Mouse (Mus musculus) kidney, postnatal 14 days (tissue): ENCODE results near the gene Wwp2.
"Not testable (repeated sequence)": the region's sequence is repeated elsewhere in the genome, so short reads cannot be mapped to it uniquely, and the experiment has no call there.

Source experiments
- DNase-seq: peaks from one replicate; pipeline ENCODE4 v3.0.0; 2022; ENCODE audit warnings: mixed read lengths

Gene Wwp2

GRCm38 (mm10) chr8:107476786-107477185 is 40.6 kb downstream of the Wwp2 start:
- DNase-seq, result not testable (repeated sequence)

GRCm38 (mm10) chr8:107478728-107479127 is 42.6 kb downstream of the Wwp2 start:
- no peak for DNase-seq

GRCm38 (mm10) chr8:107480436-107480835 is 44.3 kb downstream of the Wwp2 start:
- no peak for DNase-seq

- DNase-seq, result no peak
Observed at GRCm38 (mm10) chr8:107483250-107483649, 47.1 kb downstream of the Wwp2 start.

GRCm38 (mm10) chr8:107484956-107485355 is 48.8 kb downstream of the Wwp2 start:
- no peak for DNase-seq

GRCm38 (mm10) chr8:107488551-107488950 is 52.4 kb downstream of the Wwp2 start:
- DNase-seq, result no peak

GRCm38 (mm10) chr8:107489086-107489485 is 52.9 kb downstream of the Wwp2 start:
- no peak for DNase-seq

GRCm38 (mm10) chr8:107489921-107490320 is 53.8 kb downstream of the Wwp2 start:
- peak; percentile 39 for DNase-seq

- no peak for DNase-seq
Observed at GRCm38 (mm10) chr8:107490649-107491048, 54.5 kb downstream of the Wwp2 start.

- no peak for DNase-seq
Observed at GRCm38 (mm10) chr8:107491212-107491611, 55.0 kb downstream of the Wwp2 start.

- no peak for DNase-seq
Observed at GRCm38 (mm10) chr8:107491831-107492230, 55.7 kb downstream of the Wwp2 start.

- DNase-seq, result no peak
Observed at GRCm38 (mm10) chr8:107492802-107493201, 56.6 kb downstream of the Wwp2 start.

GRCm38 (mm10) chr8:107495425-107495824 is 59.3 kb downstream of the Wwp2 start:
- DNase-seq, result no peak

- no peak for DNase-seq
Observed at GRCm38 (mm10) chr8:107497708-107498107, 61.5 kb downstream of the Wwp2 start.

GRCm38 (mm10) chr8:107498390-107498789 is 62.2 kb downstream of the Wwp2 start:
- no peak for DNase-seq

GRCm38 (mm10) chr8:107498806-107499205 is 62.6 kb downstream of the Wwp2 start:
- no peak for DNase-seq

- DNase-seq, result no peak
Observed at GRCm38 (mm10) chr8:107499519-107499918, 63.4 kb downstream of the Wwp2 start.

GRCm38 (mm10) chr8:107502407-107502806 is 66.2 kb downstream of the Wwp2 start:
- DNase-seq, result no peak

- DNase-seq, result no peak
Observed at GRCm38 (mm10) chr8:107502922-107503321, 66.8 kb downstream of the Wwp2 start.

- peak; percentile 26 for DNase-seq
Observed at GRCm38 (mm10) chr8:107503354-107503753, 67.2 kb downstream of the Wwp2 start.

GRCm38 (mm10) chr8:107504239-107504985 is 68.2 kb downstream of the Wwp2 start:
- no peak for DNase-seq

GRCm38 (mm10) chr8:107505271-107505670 is 69.1 kb downstream of the Wwp2 start:
- DNase-seq, result no peak

- DNase-seq, result no peak
Observed at GRCm38 (mm10) chr8:107507019-107507418, 70.9 kb downstream of the Wwp2 start.

- no peak for DNase-seq
Observed at GRCm38 (mm10) chr8:107510204-107510603, 74.0 kb downstream of the Wwp2 start.

GRCm38 (mm10) chr8:107510766-107511165 is 74.6 kb downstream of the Wwp2 start:
- DNase-seq, result no peak
